Mouse (Mus musculus) stomach, embryonic 14.5 days (tissue): ENCODE data around the gene Zfp981. TPM values are rescaled to one million over a fixed set of nuclear protein-coding genes. Genes with fewer than 3 reads are reported as not detected.
"Not testable (repeated sequence)": the region's sequence is repeated elsewhere in the genome, so short reads cannot be mapped to it uniquely, and the experiment has no call there.

Experiments used
- ATAC-seq: fragments of 200-750 bp; cut with Nextera tagmentation; 2 replicates; pipeline ENCODE4 v1.8.0; 2017; ENCODE audit warnings: low read depth, moderate TSS enrichment; ENCODE audit not compliant: insufficient number of reproducible peaks, insufficient read depth, low FRiP score
- H3K27ac ChIP-seq: fragments of 300-500 bp; sonication (generic); 2 replicates; pipeline ENCODE4 v1.5.1; 2014; ENCODE audit warnings: mild to moderate bottlenecking, low read length, moderate library complexity, mixed read lengths
- H3K27me3 ChIP-seq: fragments of 300-500 bp; sonication (generic); 2 replicates; pipeline ENCODE4 v1.6.1; 2014; ENCODE audit warnings: low read length, control low read depth, mixed read lengths; ENCODE audit not compliant: control insufficient read depth, insufficient read depth
- H3K36me3 ChIP-seq: fragments of 300-500 bp; sonication (generic); 2 replicates; pipeline ENCODE4 v1.6.1; 2014; ENCODE audit warnings: mild to moderate bottlenecking, control low read depth, low read length, moderate library complexity, mixed read lengths; ENCODE audit not compliant: control insufficient read depth, insufficient read depth
- H3K4me1 ChIP-seq: fragments of 300-500 bp; sonication (generic); 2 replicates; pipeline ENCODE4 v1.6.1; 2014; ENCODE audit warnings: low read length, control low read depth, mixed read lengths; ENCODE audit not compliant: control insufficient read depth, insufficient read depth
- H3K4me2 ChIP-seq: fragments of 300-500 bp; sonication (generic); replicated peaks from 2 replicates; pipeline ENCODE4 v1.6.1; 2014; ENCODE audit warnings: low read depth, low read length, control low read depth
- H3K4me3 ChIP-seq: fragments of 300-500 bp; sonication (generic); 2 replicates; pipeline ENCODE4 v1.5.1; 2014; ENCODE audit warnings: low read depth, low read length, control low read depth
- H3K9ac ChIP-seq: fragments of 300-500 bp; sonication (generic); replicated peaks from 2 replicates; pipeline ENCODE4 v1.6.1; 2014; ENCODE audit warnings: low read depth, mild to moderate bottlenecking, control low read depth, low read length, moderate library complexity, mixed read lengths
- H3K9me3 ChIP-seq: fragments of 300-500 bp; sonication (generic); 2 replicates; pipeline ENCODE4 v1.6.1; 2016; ENCODE audit warnings: low read depth, low read length, control low read depth; ENCODE audit not compliant: control insufficient read depth
- WGBS: fragments of 180-500 bp; shearing (Covaris S2); extraction: QIAGEN DNeasy Blood & Tissue Kit; methylation state at CpG from one replicate; pipeline ENCODE4 v1.1.7; 2014; 5-methylcytosine and 5-hydroxymethylcytosine counted together
- polyA plus RNA-seq: library from polyadenylated mRNA; unstranded; fragments of >200 nt; fragmentation: Nextera tagmentation; extraction: Ambion mirVana; gene quantifications from 2 replicates; pipeline ENCODE4 v1.2.1, GENCODE M21; 2014

Zfp981 gene
- polyA plus RNA-seq, 1 experiment from 2014 or later = 0.09 TPM

- 0 out of 2 replicates have a peak, but pooled peaks have one; percentile 29 for ATAC-seq
- H3K27me3 ChIP-seq, H3K4me2 ChIP-seq, H3K9ac ChIP-seq, H3K4me3 ChIP-seq, H3K4me1 ChIP-seq, H3K36me3 ChIP-seq, H3K27ac ChIP-seq: not testable (repeated sequence)
- 80% methylated on average over 5 of the region's 5 CpGs for WGBS
- H3K9me3 ChIP-seq = peaks cover 38% of the 10 kb centered on the region
Observed at GRCm38 (mm10) chr4:146460685-146461084, 41.1 kb upstream of the Zfp981 start.

GRCm38 (mm10) chr4:146463649-146464351 is 38.0 kb upstream of the Zfp981 start:
- ATAC-seq, H3K4me2 ChIP-seq, H3K4me1 ChIP-seq, H3K27ac ChIP-seq, H3K4me3 ChIP-seq, H3K36me3 ChIP-seq, H3K27me3 ChIP-seq, H3K9ac ChIP-seq: not testable (repeated sequence)
- WGBS = 89% methylated on average over 17 of the region's 19 CpGs
- H3K9me3 ChIP-seq = peaks cover 15% of the 10 kb centered on the region

GRCm38 (mm10) chr4:146469984-146470383 is 31.8 kb upstream of the Zfp981 start:
- ATAC-seq, H3K27ac ChIP-seq, H3K4me2 ChIP-seq, H3K27me3 ChIP-seq, H3K36me3 ChIP-seq, H3K9ac ChIP-seq, H3K4me3 ChIP-seq, H3K4me1 ChIP-seq: not testable (repeated sequence)
- H3K9me3 ChIP-seq = peaks cover 13% of the 10 kb centered on the region
- WGBS = 92% methylated on average over 9 of the region's 12 CpGs

- 0 out of 2 replicates have a peak, but pooled peaks have one; percentile 11 for ATAC-seq
- no CpG with 5 or more reads among the region's 1 CpGs for WGBS
- H3K9ac ChIP-seq, H3K4me3 ChIP-seq, H3K27ac ChIP-seq, H3K4me1 ChIP-seq, H3K27me3 ChIP-seq, H3K36me3 ChIP-seq, H3K4me2 ChIP-seq: not testable (repeated sequence)
- peaks cover 33% of the 10 kb centered on the region for H3K9me3 ChIP-seq
Observed at GRCm38 (mm10) chr4:146474181-146474580, 27.6 kb upstream of the Zfp981 start.

GRCm38 (mm10) chr4:146474716-146475676 is 26.8 kb upstream of the Zfp981 start:
- peak; percentile 73 for ATAC-seq
- peaks cover 29% of the 10 kb centered on the region for H3K9me3 ChIP-seq
- not testable (repeated sequence) for H3K36me3 ChIP-seq, H3K9ac ChIP-seq, H3K27ac ChIP-seq, H3K4me1 ChIP-seq, H3K4me2 ChIP-seq, H3K4me3 ChIP-seq, H3K27me3 ChIP-seq
- WGBS = 54% methylated on average over 55 of the region's 94 CpGs

GRCm38 (mm10) chr4:146476260-146476659 is 25.6 kb upstream of the Zfp981 start:
- not testable (repeated sequence) for H3K4me1 ChIP-seq, H3K36me3 ChIP-seq, H3K27me3 ChIP-seq, ATAC-seq, H3K4me3 ChIP-seq, H3K4me2 ChIP-seq, H3K27ac ChIP-seq, H3K9ac ChIP-seq
- peaks cover 35% of the 10 kb centered on the region for H3K9me3 ChIP-seq
- WGBS = 96% methylated on average over 2 of the region's 2 CpGs

GRCm38 (mm10) chr4:146476959-146477358 is 24.9 kb upstream of the Zfp981 start:
- H3K27ac ChIP-seq, H3K4me2 ChIP-seq, H3K27me3 ChIP-seq, ATAC-seq, H3K9ac ChIP-seq, H3K4me3 ChIP-seq, H3K36me3 ChIP-seq, H3K4me1 ChIP-seq: not testable (repeated sequence)
- H3K9me3 ChIP-seq = peaks cover 39% of the 10 kb centered on the region
- WGBS = 82% methylated on average over 3 of the region's 3 CpGs

GRCm38 (mm10) chr4:146480376-146481096 is 21.3 kb upstream of the Zfp981 start:
- H3K4me3 ChIP-seq, H3K27me3 ChIP-seq, H3K36me3 ChIP-seq, H3K4me2 ChIP-seq, H3K27ac ChIP-seq, H3K4me1 ChIP-seq, H3K9ac ChIP-seq: not testable (repeated sequence)
- 71% methylated on average over 6 of the region's 6 CpGs for WGBS
- H3K9me3 ChIP-seq = peaks cover 63% of the 10 kb centered on the region
- peak; percentile 28; the same call in 1 of the 2 replicates for ATAC-seq
